Comparison of ENCODE assay signal across 8 mouse cellular contexts in genomic region chr4:154159002-154159401, GRCm38 (mm10). TPM values are rescaled to one million over a fixed set of nuclear protein-coding genes. Genes with fewer than 3 reads are reported as not detected.
A peak's percentile ranks its signal among the peaks of the same experiment; 100 is the strongest.
DNase-seq lines count a peak whose midpoint lies in the region; ATAC-seq and TF ChIP-seq lines count a peak whose summit lies in the region.

No protein-coding gene starts in this region.

- DNase-seq in c-Kit-negative CD71-positive TER-119-positive erythroid progenitor cells, embryonic 14.5 days (ENCODE audit: low read depth, low spot score), result peak; percentile 86
- DNase-seq in forebrain, embryonic 11.5 days (ENCODE audit: low spot score), result peak; percentile 90
- peak; percentile 89 to 94 for DNase-seq in heart, postnatal 10 days
- peak; percentile 57 for DNase-seq in large intestine, adult 2 months (ENCODE audit: low read depth, low spot score)
- DNase-seq in testis, postnatal 14 days (ENCODE audit: low spot score), result peak; percentile 73

- H3K4me1 ChIP-seq in E14TG2a.4 (replicated peaks; ENCODE audit: low read depth, low read length), result peaks cover 34% of the 10 kb centered on the region
- peaks cover 6% of the 10 kb centered on the region for H3K4me1 ChIP-seq in forebrain, embryonic 11.5 days (replicated peaks; ENCODE audit: control insufficient read depth, insufficient read depth, low read length)
- H3K4me1 ChIP-seq in liver, embryonic 16.5 days (ENCODE audit: control insufficient read depth, low read depth, low read length), result peaks cover 34% of the 10 kb centered on the region
- H3K4me1 ChIP-seq in neural tube, embryonic 13.5 days (replicated peaks), result peaks cover 23% of the 10 kb centered on the region

- intact Hi-C loops in heart, postnatal 10 days (cut with DNase I), result loop anchor here (1.0 to 2.0 kb wide), 2 partner anchors 17 to 92 kb away; partner anchors contain the start of gene Wrap73

- no peak overlapping the region for H3K4me2 ChIP-seq in forebrain, embryonic 11.5 days (ENCODE audit: low read depth, low read length, severe bottlenecking)
- peak overlapping the region; percentile 63 for H3K4me2 ChIP-seq in liver, embryonic 16.5 days (ENCODE audit: low read depth, low read length)
- peak overlapping the region; percentile 78 for H3K4me2 ChIP-seq in neural tube, embryonic 13.5 days

- H3K4me3 ChIP-seq in E14TG2a.4 (replicated peaks; ENCODE audit: low read length), result peak overlapping the region; percentile 96; the same call in 1 of the 2 replicates
- H3K4me3 ChIP-seq in forebrain, embryonic 11.5 days (ENCODE audit: low read depth, low read length), result no peak overlapping the region
- peak overlapping the region; percentile 90 for H3K4me3 ChIP-seq in liver, embryonic 16.5 days (ENCODE audit: low read depth, low read length)
- peak overlapping the region; percentile 89; the same call in 1 of the 2 replicates for H3K4me3 ChIP-seq in neural tube, embryonic 13.5 days

- H3K27me3 ChIP-seq in E14TG2a.4 (ENCODE audit: insufficient read depth, low read length), result no peaks in the 10 kb centered on the region
- no peaks in the 10 kb centered on the region for H3K27me3 ChIP-seq in forebrain, embryonic 11.5 days (ENCODE audit: control insufficient read depth, insufficient read depth, low read length)
- no peaks in the 10 kb centered on the region for H3K27me3 ChIP-seq in liver, embryonic 16.5 days (ENCODE audit: control insufficient read depth, insufficient read depth, low read depth, low read length)
- H3K27me3 ChIP-seq in neural tube, embryonic 13.5 days, result no peaks in the 10 kb centered on the region

- peaks cover 56% of the 10 kb centered on the region for H3K36me3 ChIP-seq in E14TG2a.4 (ENCODE audit: insufficient read depth, low read length)
- H3K36me3 ChIP-seq in forebrain, embryonic 11.5 days (ENCODE audit: control insufficient read depth, insufficient read depth, low read length), result peaks cover 2% of the 10 kb centered on the region
- peaks cover 37% of the 10 kb centered on the region for H3K36me3 ChIP-seq in liver, embryonic 16.5 days (ENCODE audit: control insufficient read depth, insufficient read depth)
- H3K36me3 ChIP-seq in neural tube, embryonic 13.5 days, result peaks cover 41% of the 10 kb centered on the region

- no peaks in the 10 kb centered on the region for H3K9me3 ChIP-seq in E14TG2a.4 (ENCODE audit: low read length)
- H3K9me3 ChIP-seq in forebrain, embryonic 11.5 days (ENCODE audit: control insufficient read depth, low read length), result no peaks in the 10 kb centered on the region
- H3K9me3 ChIP-seq in liver, embryonic 16.5 days (replicated peaks; ENCODE audit: control insufficient read depth, low read length), result no peaks in the 10 kb centered on the region
- H3K9me3 ChIP-seq in neural tube, embryonic 13.5 days, result no peaks in the 10 kb centered on the region

- peak; percentile 99 for TF ChIP-seq CTCF in E14TG2a.4 (conservative IDR thresholded peaks at IDR 0.05; ENCODE audit: low read length)

- peak; percentile 44 for ATAC-seq in forebrain, embryonic 11.5 days (replicated peaks; ENCODE audit: low FRiP score)
- ATAC-seq in liver, embryonic 16.5 days (ENCODE audit: low read depth), result no peak
- ATAC-seq in neural tube, embryonic 13.5 days (ENCODE audit: low read depth), result peak; percentile 16; the same call in 1 of the 2 replicates

- H3K27ac ChIP-seq in forebrain, embryonic 11.5 days (ENCODE audit: low read depth, low read length), result no peak overlapping the region
- H3K27ac ChIP-seq in liver, embryonic 16.5 days (ENCODE audit: low read length), result peak overlapping the region; percentile 98
- no peak overlapping the region for H3K27ac ChIP-seq in neural tube, embryonic 13.5 days (replicated peaks)

- 22% methylated on average over 6 of the region's 6 CpGs for WGBS in forebrain, embryonic 11.5 days
- WGBS in large intestine, adult 2 months, result 19% methylated on average over 6 of the region's 6 CpGs
- 15% methylated on average over 6 of the region's 6 CpGs for WGBS in liver, embryonic 16.5 days (ENCODE audit: insufficient replicate concordance)
- 22% methylated on average over 6 of the region's 6 CpGs for WGBS in neural tube, embryonic 13.5 days

- H3K9ac ChIP-seq in forebrain, embryonic 11.5 days (ENCODE audit: low read length), result no peak overlapping the region
- H3K9ac ChIP-seq in liver, embryonic 16.5 days (ENCODE audit: low read depth, low read length), result peak overlapping the region; percentile 93
- H3K9ac ChIP-seq in neural tube, embryonic 13.5 days, result peak overlapping the region; percentile 81; the same call in 1 of the 2 replicates

RNA-seq across cellular contexts. Expression of gene Tprgl, which starts 1.5 kb away (rescaled TPM):
- polyA plus RNA-seq in forebrain, embryonic 11.5 days (2014; fragmentation: Nextera tagmentation; extraction: Ambion mirVana), result 126 and 135 TPM in 2 replicates
- total RNA-seq in heart, postnatal 10 days (2021), result 100 to 1,000 TPM; 129 to 134 TPM
- polyA plus RNA-seq in large intestine, adult 2 months (2012; rRNA removed), result 87.7 and 92.5 TPM in 2 replicates
- polyA plus RNA-seq in liver, embryonic 16.5 days (2015; fragmentation: Nextera tagmentation; extraction: Ambion mirVana), result 128 and 131 TPM in 2 replicates
- 178 and 191 TPM in 2 replicates for polyA plus RNA-seq in neural tube, embryonic 13.5 days (2015; fragmentation: Nextera tagmentation; extraction: Ambion mirVana)

RNA-seq across cellular contexts. Expression of gene Megf6, which starts 11.5 kb away (rescaled TPM):
- 23.9 and 25.7 TPM in 2 replicates for polyA plus RNA-seq in forebrain, embryonic 11.5 days (2014; fragmentation: Nextera tagmentation; extraction: Ambion mirVana)
- total RNA-seq in heart, postnatal 10 days (2021), result 10 to 100 TPM; 33.8 to 41.5 TPM
- polyA plus RNA-seq in large intestine, adult 2 months (2012; rRNA removed), result 2.2 and 2.9 TPM in 2 replicates
- 1.7 and 1.9 TPM in 2 replicates for polyA plus RNA-seq in liver, embryonic 16.5 days (2015; fragmentation: Nextera tagmentation; extraction: Ambion mirVana)
- 7.4 and 8.8 TPM in 2 replicates for polyA plus RNA-seq in neural tube, embryonic 13.5 days (2015; fragmentation: Nextera tagmentation; extraction: Ambion mirVana)

RNA-seq across cellular contexts. Expression of gene Wrap73, which starts 16.8 kb away (rescaled TPM):
- 44.5 and 52.4 TPM in 2 replicates for polyA plus RNA-seq in forebrain, embryonic 11.5 days (2014; fragmentation: Nextera tagmentation; extraction: Ambion mirVana)
- 10 to 100 TPM; 10.2 to 13.2 TPM for total RNA-seq in heart, postnatal 10 days (2021)
- 20.8 and 21.7 TPM in 2 replicates for polyA plus RNA-seq in large intestine, adult 2 months (2012; rRNA removed)
- polyA plus RNA-seq in liver, embryonic 16.5 days (2015; fragmentation: Nextera tagmentation; extraction: Ambion mirVana), result 22.5 and 24.7 TPM in 2 replicates
- 42.5 and 45.2 TPM in 2 replicates for polyA plus RNA-seq in neural tube, embryonic 13.5 days (2015; fragmentation: Nextera tagmentation; extraction: Ambion mirVana)

RNA-seq across cellular contexts. Expression of gene Trp73, which starts 19.0 kb away (rescaled TPM):
- 6.6 and 11.6 TPM in 2 replicates for polyA plus RNA-seq in forebrain, embryonic 11.5 days (2014; fragmentation: Nextera tagmentation; extraction: Ambion mirVana)
- total RNA-seq in heart, postnatal 10 days (2021), result under 1 TPM in 1 of 2 experiments, not detected in 1; 0.05 TPM
- polyA plus RNA-seq in large intestine, adult 2 months (2012; rRNA removed), result 0.07 and 0.10 TPM in 2 replicates
- 0.05 TPM in 1 of 2 replicates, not detected in the other for polyA plus RNA-seq in liver, embryonic 16.5 days (2015; fragmentation: Nextera tagmentation; extraction: Ambion mirVana)
- polyA plus RNA-seq in neural tube, embryonic 13.5 days (2015; fragmentation: Nextera tagmentation; extraction: Ambion mirVana), result 0.12 TPM in 1 of 2 replicates, not detected in the other
